Mouse (Mus musculus) thymus, adult 18-20 months (tissue): Measurements from ENCODE around the gene H6pd.

Source experiments
- DNase-seq, 2 experiments: peaks; one replicate each; pipeline ENCODE4 v3.0.0; 2022; ENCODE audit warnings: mixed read lengths in 2 of 2

Gene H6pd

DNA sequence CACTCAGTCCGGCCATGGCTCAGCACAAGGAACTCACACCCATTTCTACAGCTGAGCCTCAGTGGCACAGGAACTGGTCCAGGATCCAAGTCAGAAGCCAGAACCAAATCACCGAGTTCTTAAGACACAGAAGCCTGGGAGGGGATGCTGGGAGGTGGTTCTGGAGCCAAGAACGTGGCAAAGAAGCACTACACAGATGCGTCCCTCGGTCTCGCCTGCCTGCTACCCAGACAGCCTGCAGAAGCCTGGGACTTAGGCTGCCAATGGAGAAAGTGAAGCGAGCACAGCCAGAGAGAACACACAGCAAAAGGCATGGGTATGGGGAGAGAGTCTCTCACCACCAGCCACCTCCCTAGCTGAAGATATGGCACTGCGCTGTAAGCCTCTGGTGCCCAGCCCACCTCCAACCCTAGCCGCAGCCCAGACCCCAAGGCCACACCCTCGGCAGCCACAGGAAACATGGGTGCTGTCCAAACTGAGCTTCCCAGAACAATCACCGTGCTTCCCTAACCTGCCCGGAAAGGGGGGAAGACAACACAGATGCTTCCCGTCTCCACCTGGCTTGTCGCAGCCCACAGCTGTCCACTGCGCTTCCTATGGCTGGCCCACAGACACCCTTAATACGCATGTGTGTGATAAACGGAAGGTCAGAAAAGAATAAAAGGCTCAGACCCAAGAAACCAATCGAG is 67.6 kb downstream of the H6pd start:
- DNase-seq, result no peak

DNA sequence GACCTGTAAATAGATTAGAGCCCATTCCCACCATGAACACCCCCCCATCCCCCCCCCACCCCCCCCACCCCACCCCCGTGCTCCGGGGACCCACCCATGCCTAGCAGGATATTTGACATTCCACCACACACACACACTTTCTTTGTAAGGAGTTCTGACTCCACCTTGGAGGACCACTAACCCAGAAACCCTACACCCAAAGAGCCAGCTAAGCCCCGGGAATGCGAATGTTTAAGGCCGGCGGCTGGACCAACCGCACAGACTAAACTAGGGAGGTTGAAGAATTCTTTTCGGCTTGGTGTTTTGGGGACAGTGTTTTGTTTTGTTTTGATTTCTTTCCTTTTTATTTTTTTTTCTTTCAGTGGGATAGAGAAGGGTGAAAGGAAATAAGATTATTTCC is 70.1 kb downstream of the H6pd start:
- DNase-seq, result no peak

DNA sequence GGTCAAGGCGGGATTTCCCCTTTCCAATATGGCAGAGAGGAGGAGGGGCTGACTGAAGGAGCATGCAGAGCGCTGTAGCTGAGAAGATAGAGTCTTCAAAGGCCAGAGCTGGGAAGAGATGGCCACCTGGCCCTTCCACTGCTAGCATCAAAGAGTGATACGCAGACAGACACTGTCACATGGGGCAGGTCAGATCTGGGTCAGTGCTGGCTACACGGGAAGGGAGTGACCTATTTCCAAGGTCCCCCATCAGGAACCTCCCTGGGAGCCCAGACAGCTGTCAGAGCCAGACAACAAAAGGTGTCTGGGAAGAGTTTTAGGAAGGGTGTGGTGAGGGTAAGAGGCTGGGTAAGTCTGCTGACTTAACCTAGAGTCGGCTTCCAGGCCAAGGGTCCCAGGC is 71.9 kb downstream of the H6pd start:
- DNase-seq, result no peak

DNA sequence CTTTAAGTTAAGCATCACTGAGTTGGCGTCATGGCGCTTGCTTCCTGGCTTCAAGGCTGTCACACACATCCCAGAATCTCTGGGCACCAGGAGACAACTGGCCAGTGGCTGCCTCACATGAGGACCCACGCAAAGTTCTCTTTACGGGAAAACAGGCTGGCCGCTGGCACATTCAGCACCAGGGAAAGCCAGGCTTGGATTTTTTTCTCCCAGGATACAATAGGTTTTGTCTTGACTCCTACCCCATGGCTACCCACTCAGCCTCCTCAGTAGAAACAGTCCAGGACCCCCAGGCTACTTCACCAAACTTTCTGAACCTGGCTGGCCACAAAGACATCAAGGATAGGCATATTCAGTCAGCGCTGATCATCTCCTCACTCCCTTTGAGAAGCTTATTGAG is 73.4 kb downstream of the H6pd start:
- no peak for DNase-seq

DNA sequence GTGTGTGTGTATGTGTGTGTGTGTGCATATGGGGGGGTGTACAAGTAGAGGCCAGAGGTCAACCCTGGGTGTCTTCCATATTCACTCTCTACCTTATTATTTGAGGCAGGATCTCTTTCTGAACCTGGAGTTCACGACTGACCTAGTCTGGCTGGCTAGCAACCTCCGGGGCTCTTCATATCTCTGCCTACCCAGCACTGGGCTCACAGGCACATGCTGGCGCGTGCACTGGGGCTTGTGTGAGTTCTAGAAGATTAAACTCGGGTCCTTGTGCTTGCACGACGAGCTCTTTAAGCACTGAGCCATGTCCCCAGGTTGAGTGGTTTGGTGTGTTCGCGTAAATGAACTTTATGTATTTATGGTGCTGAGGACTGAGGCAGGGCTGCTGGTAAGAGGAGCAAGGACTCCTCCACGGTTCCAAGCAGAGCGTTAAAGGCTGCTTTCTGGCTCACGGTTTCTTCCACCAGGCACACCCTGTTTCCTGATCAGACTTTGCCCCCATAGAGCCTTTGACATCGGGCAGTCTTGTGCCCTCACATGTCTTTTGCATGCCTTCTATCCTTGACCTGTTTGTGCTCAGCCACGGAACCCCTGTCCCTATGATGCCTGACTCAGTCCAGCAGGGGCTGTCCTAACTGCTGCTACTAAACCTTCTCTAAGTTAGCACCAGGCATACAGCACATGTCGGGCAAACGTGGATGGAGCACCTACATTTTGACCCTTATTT is 75.1 kb downstream of the H6pd start:
- no peak for DNase-seq

DNA sequence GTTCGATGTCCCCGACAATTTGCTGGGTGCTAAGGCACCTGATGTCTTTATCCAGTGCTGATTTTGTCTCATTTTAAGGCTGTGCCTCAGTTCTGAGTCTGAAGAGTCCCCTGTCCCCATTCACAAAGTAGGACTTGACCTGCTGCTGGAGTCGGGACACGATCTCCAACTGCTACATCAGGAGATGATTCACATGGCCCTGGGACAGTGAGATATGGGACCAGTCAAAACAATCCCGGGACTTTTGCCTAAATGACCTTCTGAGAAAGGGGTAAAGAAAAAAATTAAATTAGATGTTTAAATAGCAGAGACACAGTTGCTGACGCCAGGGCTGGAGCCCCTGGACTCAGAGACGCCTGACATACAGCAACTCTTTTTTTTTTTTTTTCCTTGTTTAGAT is 75.8 kb downstream of the H6pd start:
- no peak for DNase-seq

DNA sequence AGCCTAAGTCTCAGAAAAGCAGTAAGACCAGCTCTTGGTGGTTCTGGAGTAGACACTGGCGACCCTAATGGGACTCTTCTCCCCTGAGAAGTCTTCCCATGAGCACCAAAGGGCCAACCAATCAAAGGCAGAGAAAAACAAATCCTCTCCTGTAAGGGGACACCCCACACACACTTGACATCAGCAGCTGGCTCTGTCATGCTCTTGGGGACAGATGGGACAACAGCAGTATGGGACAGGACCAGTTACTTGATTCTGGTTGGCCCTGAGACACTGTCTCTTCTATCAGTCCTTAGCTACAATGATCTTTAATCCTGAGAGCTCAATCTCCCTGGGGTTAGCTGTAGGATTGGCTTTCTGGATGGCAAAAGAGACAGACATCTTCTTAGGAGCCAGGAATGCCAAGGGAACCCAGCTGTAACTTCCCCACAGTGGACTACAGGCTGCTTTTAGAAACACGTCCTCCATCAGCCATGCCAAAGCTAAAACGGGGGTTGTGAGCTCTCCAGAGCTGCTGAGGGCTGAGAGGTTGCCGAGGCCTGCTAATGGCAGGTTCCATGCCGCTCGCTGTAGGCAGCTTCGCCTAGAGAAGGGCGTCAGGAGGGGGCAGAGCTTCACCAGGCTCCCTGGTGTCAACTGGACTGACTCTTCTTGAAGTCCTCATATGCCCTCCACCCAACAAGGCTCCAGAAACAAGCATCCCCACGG is 76.6 kb downstream of the H6pd start:
- no peak for DNase-seq

DNA sequence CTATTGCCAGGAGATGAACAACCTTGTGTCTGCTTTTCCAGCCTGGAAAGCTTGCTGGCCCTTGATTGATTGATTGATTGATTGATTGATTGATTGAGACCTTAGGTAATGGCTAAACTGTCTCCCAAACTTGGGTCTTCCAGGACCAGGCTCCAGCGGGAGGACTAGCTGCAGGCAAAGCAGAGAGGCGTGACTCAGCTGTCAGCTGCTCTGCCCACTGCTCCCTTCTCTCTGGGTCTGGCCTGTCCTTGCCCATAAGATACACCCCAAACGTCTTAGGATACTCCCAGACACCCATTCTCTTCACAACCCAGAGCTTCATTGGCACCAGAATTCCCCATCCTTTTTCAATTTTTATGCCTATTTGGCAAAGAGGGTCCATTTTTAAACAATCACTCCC is 78.1 kb downstream of the H6pd start:
- no peak for DNase-seq
